Mouse (Mus musculus): ENCODE data around the gene Erp29.

Erp29 gene

DNA sequence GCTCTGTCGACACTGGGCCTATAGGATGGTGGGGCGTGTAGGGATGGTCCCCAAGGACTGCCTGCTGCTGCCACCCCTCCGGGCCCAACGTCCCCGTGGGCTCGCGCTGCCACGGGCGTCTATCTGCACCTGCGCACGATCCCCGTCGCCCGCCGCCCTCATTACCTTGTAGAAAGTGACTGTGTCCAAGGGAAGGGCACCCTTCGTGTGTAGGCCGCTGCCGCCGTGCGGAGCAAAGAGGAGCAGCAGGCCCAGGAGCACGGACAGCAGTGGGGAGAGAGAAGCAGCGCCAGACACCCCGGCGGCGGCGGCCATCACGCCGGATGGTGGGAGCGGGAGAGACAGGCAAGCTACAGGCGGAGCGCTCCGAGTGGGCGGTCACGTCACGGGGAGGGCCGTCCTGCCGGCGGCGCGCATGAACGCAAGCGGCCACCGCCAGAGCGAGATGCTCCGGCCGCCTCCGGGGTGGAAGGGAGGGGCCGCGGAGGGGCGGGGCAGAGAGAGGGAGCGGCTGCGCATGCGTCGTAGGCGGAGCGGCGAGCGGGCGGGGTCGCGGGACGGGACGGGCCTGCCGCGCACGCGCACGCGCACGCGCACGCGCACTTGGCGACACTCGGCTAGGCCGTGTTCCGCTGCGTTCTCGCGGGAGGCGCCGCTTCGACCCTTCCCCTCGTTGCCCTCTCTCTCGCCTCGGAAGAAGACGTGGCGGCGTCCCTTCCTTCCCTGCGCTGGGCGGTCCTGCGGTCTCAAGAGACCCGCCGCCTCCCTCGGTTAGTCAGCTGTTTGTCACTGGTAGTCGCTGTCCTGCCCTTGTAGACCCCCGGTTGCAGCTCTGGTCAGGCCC is at the start of gene Erp29:
TSS of gene Erp29 (minus strand) at position 481 of the 844 bp plus-strand sequence.
- peak; percentile 96 to 99 for DNase-seq

DNA sequence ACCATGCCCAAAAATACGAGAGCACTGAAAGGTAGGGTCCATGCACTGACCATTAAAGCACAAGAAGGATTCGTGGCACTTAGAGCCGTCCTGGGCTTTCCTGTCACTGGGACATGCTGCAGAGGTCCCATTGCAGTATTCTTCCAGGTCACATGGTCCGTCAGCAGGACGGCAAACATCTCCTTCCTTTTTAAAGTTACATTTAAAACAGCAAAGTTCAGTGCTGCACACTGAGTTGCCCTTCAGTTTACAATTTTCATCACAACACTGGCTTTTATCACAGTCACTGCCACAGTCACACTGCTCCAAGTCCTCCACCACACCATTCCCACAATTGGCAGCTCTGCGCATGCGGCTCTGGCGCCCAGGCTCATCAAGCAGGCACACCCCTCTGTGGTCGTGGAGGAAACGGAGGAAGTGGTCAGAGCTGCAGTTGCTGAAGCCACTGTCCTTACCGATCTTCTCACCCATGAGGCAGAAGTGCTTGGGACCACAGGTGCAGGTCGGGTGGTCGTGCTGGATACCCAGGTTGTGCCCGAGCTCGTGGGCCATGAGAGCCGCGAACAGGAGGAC is 49.2 kb upstream of the Erp29 start:
- peak in 1 of 2 experiments; percentile 21 for DNase-seq

- DNase-seq = peak in 1 of 2 experiments; percentile 12
These were observed 48.4 kb upstream of the Erp29 start for GRCm38 (mm10) chr5:121500719-121501118.

DNA sequence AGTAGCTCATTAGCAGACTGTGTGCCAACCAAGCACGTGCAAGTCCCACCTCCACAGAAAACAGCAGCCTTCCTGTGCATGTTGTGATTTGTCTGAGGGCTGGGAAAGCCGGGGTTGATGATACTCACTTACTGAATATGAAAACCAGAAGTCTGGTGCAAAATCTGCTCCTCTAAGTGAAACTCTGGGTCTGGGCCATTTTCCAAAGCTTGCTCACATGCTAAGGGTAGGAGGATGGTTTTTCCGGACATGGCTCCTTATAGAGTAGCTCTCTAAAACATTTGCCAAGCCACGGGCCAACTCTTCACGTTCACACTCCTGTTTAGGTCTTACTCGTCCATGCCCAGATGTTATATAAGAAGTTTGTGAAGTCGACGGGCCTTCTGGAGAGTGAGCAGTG is 41.0 kb upstream of the Erp29 start:
- DNase-seq = no peak

GRCm38 (mm10) chr5:121484801-121485200 is 32.5 kb upstream of the Erp29 start:
- DNase-seq = no peak

DNA sequence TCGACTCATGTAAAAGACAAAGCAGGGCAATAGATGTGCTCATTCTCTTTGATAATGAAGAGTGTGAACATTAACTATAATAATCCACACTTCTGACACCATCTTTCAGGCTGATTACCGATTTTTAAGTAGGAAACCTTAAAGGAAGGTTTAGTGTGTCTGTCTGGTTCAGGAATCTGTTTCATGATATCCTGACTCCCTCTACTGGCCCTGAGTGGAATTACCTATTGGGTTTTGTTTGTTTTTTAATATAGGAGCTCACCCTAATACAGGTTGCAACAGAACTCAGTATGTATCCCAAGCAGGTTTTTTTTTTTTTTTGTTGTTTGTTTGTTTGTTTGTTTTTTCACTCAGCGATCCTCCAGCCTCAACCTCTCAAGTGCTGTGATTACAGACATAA is 25.4 kb upstream of the Erp29 start:
- peak in 1 of 2 experiments; percentile 62 for DNase-seq

GRCm38 (mm10) chr5:121476040-121476439 is 23.7 kb upstream of the Erp29 start:
- no peak for DNase-seq

DNA sequence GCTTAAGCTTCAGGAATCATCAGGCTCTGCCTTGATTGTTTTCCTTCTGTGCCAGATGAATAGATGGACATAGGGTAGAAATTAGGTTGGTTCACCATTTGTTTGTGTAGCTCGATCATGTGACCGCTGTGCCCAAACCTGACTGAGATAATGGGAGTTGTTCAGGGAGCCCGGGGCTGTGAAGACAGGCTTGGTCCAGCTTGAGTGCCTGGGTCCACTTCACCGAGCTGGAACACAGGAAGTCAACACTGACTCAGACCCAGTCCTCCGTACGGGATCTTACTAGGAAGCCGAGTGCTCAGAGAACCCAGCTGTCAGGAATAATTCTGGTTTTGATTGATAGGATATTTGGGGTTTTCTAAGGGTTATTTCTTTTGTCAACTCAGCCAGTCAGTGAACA is 22.3 kb upstream of the Erp29 start:
- DNase-seq = peak in 1 of 2 experiments; percentile 67

GRCm38 (mm10) chr5:121472411-121472810 is 20.1 kb upstream of the Erp29 start:
- no peak for DNase-seq

DNA sequence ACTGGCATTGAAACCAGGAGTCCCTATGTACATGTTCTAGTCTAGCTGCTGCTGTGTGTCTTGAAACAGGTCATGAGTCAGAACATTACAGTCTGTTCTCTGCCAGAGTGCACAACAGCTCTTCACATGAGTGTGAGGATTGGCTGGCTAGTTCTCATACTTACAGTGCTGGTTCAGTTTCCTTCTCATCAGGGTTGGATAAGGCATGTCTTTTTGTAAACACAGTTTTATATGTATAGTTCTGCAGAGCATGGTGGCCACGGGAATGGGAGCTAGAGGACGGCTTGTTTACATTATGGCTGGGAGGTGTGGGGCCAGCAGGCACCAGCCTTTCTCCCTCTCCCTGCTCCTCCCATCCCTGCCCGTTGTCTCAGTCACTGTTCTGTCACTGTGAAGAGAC is 17.3 kb upstream of the Erp29 start:
- DNase-seq = no peak

DNA sequence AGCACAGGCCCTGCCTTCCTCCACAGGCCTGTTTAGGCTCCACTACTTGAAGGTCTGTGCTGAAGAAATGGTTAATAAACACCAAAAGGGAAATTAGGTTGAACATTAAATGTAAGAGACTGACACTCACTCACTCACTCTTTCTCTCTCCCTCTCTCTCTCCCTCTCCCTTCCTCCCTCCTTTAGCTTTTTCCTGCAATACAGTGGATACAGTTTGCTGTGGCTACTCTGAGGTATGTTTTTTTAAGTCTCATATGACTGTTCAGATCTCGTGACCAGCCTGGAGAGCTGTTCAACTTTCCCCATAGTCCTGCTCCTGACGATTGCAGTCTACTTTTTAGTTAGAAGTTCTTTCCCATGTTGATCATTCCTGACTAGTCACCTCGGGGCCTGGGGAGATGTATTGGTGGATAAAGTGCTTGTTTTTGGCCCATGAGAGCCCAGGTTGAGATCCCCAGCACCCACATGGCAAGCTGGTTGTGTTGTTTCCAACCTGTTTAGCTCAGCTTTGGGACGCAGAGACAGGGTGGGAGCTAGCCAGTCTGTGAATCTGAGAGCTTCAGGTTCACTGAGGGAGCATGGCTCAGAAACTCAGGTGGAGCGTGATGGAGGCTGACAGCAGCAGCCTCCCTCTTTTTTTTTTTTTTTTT is 11.4 kb upstream of the Erp29 start:
- no peak for DNase-seq

GRCm38 (mm10) chr5:121462967-121463366 is 10.7 kb upstream of the Erp29 start:
- peak; percentile 76 to 91 for DNase-seq

- DNase-seq = no peak
These were observed 9.8 kb upstream of the Erp29 start for GRCm38 (mm10) chr5:121462171-121462502.

GRCm38 (mm10) chr5:121461339-121462170 is 9.2 kb upstream of the Erp29 start:
- DNase-seq = no peak

DNA sequence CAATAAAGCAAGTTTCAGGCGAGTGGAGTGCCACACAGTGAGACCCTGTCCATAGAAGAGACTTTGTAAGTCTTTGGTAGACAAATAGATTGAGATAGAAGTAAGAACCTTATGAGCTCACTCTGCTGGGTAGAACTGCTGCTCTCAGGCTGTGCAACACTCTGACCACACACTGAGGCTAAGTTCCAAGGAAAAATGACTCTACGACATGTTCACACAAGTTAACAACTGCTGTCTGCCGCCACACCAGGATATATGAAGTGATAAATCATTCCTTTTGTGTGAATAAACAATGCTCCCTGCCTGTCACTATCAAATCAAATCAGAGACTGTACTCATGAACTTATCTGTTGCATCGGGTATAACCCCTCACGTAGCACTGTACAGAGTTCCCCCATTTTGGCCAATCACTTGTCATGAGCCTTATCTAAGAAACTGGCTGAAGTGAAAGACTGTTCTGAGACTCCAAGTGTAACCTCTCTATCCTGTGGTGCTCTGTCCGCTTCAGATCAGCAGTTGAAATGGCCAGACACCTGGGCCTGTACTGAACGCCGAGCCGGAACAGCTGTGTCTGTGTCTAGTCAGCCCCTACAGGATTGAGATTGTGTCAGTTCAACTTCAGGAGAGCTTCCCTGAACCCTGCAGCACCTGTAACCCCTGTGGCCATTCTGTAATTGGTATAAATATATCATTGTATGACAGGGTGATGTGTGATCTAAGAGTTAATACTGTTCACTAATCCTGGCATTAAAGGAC is 3.4 kb upstream of the Erp29 start:
- DNase-seq = no peak

DNA sequence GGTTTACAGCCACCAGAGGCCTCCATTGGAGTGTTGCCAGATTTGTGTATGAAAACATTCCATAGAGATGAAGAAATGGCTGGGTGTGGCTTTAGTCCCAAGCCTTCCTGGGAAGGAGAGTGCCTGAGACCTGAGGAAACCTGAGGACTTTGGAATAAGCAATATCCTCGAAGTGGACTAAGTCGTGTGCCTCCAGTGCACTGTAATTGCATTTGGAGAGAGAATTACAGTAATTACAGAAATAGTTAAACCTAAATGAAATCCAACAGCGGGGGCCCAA is 2.1 kb upstream of the Erp29 start:
- no peak for DNase-seq

DNA sequence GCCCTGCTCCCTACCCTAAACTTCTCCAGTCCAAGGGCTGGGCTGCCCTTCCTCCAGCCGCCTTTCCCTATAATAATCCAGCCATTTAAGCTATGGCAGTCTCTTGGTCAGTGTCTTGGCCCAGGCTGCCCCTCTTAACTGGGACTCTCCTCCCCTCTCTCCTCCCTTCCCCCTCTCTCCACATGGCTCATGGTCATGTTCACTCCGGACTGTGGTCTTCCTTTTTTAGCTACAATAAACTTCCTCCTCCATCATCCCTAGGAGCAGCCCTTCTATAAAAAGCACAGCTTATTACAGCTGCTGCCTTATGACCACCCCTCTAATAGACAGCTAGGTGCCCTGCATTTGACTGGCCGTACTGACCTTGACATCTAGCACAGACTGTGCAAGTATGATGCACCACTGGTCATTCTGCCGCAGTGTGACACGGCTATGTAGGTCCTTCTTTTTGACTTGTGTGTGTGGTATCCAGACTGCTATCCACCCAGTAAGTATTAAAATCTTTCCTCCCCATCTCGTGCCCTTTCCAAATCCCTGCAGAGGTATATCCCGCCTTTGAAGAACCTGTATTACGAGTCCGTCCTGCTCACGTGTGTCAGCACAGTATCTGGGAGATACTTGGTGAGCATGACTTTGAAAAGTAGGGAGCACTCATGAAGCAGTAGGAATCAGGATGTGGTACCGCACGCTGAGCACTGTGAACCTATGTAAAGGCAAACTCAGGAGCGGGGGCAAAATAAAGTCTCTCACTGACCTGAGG is 1.6 kb upstream of the Erp29 start:
- no peak for DNase-seq

DNA sequence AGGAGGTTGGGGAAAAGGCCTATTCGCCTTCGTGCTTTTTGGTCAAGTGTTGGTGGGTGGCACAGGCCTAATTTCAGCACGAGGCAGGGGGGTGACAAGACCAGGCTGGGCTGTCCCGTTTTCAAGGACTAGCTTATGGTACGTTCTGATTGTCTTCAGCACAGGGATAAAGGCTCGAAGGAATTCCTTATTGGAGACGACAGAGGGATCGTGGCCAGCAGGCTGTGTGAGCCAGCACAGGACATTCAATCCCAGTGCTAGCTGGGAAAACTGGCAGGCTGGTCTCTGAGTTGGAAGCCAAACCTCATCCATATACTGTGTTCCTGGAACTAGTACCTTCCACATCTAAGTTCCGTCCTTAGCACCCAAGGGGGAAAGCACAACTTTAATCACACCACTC is 600 bp upstream of the Erp29 start:
- DNase-seq = peak in 1 of 2 experiments; percentile 20

DNA sequence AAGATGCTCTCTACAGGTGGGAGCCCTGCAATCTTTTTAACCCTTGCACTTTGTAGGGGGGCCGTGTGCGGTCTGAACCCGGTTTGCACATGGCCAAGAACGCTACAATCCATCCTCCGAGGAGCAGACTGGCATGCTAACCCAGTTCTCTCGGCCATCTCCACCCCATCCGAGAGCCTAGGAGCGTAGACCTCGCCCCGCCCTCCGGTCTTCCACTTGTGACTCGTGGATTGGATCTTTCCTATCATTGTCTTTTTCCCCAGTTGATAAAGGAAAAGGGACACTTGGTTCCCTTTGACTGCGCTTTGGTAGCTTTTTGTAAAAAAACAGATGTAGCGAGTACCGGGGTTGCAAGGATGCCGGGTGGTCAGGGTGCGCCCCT is 671 bp downstream of the Erp29 start, which contains the start of gene Tmem116:
TSS of gene Tmem116 (plus strand) at position 250 of the 382 bp plus-strand sequence.
- peak; percentile 58 to 70 for DNase-seq

- DNase-seq = no peak
These were observed 1.1 kb downstream of the Erp29 start for GRCm38 (mm10) chr5:121451203-121451602.

DNA sequence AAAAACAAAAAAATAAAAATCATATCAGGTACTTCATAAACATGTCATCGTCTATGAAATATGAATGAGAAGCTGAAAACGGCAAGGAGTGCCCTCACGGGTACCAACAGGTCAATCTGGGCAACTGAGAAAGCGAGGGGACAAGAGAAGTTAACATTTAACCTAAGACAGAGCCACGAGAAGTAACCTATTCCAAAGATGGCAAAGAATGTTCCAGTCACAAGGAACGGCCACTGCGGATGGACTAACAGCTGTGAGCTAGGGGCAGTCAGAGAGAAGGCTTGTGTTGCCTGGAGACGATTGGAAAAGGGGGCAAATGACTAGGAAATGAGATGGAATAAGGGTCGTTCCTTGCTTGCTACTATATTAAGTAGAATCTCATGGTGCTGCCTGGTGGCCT is 1.8 kb downstream of the Erp29 start:
- peak; percentile 51 to 72 for DNase-seq

DNA sequence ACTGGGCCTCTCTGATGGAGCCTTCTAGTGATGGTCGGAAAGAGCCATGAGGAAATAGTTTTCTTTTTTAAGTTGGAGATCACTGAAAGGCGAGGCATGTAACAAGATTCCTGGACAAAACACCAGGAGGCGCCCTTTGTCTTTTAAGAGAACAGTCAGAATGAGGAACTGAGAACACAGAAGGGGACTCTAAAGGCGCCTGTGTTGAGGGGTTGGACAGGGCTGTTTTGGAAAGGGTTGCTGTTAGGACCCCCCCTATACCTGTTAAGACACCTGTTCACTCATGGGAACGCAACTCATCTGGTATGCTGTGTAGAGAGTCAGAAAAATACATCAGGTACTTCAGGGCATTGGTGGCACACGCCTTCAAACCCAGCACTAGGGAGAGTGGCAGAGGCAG is 2.3 kb downstream of the Erp29 start:
- peak in 1 of 2 experiments; percentile 84 for DNase-seq

All from kidney, postnatal 25 days (tissue).